Mouse (Mus musculus): ENCODE measurements around the gene Cacna1c. TPM values are rescaled to one million over a fixed set of nuclear protein-coding genes. Genes with fewer than 3 reads are reported as not detected.

The Cacna1c gene
- total RNA-seq, 2 experiments from 2014 or later, result 80.0 to 84.8 TPM

DNA sequence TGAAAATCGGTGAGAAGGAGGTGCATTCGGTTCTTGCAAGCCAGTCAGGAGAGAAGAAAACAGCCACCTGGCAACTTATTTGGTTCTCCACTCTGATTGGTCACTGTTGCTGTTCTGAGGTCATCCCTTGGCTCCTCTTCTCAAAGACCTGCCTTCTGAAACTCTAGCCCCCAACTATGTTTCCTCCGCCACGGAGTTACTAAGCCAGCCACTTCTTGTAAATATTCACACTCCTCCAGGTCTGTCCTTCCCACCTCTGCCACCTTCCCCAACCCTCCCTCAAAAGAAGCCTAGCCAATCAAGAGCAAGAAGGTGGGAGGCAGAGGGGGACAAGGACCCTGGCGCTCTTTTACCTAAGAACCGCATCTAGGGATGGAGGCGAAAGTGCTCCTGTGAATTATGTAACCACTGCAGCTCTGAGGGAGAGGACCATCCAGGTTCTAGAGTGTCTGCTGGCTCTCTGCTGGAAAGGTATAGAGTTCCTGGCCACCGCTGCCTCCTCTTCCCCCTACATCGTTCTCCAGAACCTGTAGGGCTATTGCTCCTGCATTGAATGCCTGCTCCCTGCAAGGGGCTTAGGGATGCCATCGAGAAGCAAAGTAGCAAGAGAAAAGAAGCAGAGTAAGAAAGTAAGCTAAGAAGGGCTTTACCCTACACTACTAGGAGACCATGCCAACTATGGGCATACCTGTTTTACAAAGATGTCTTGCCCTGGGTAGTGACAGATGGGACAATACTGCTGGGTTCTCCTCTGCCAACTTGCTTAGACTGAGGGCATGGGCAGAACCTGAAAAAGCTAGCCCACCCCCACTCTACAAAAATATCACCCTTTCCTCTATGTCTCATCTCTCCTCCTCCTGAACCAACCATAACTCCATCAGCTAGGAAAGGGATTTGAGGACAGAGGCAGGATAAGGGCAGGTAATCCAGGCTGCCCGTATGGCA, 90.3 kb downstream of the Cacna1c start:
- intact Hi-C loops (cut with DNase I), result loop anchor here (2.0 kb wide), 1 partner anchor 183 kb away; no protein-coding TSS in a partner anchor
- DNase-seq, result no peak

DNA sequence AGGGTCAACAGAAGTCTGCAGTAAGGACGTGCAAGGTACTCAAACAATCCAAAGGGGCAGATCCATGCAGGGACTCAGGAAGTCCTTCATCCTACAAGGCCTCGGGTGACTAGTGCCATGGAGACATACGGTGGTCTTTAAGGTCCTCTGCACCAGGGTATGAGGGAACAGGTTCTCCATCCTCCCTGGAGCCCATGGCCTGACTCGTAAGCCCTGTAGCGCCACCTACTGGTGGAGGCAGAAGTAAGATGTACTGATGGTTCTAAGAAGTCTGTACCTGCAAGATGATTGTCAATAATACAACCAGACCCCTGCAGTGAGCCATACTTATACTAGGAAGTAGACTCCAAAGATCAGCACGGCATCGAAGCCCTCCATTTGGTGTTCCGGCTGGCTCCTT, 92.0 kb downstream of the Cacna1c start:
- intact Hi-C loops (cut with DNase I), result loop anchor here (2.0 to 5.0 kb wide), 2 partner anchors 181 to 457 kb away; no protein-coding TSS in a partner anchor
- DNase-seq, result peak; percentile 91

DNA sequence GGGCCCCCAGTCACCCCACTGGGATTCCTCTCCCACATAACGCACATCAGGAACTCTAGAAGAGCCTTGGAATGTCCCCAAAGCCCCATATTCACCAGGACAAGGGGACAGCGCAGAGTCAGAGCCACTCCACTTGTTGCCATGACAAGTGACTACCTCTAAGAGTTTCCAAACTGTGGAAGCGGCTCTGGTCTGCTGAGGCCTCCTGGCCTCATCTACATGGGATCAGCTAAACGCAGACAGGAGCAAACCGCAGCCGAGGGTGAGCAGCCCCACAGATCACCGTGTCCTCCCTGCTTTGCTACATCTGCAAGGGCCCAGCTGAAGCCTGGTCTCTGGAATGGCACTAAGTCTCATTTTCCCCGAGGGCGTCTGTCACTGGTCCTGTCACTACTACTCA, 93.3 kb downstream of the Cacna1c start:
- intact Hi-C loops (cut with DNase I), result loop anchor here (5.0 kb wide), 1 partner anchor 456 kb away; no protein-coding TSS in a partner anchor
- DNase-seq, result no peak

DNA sequence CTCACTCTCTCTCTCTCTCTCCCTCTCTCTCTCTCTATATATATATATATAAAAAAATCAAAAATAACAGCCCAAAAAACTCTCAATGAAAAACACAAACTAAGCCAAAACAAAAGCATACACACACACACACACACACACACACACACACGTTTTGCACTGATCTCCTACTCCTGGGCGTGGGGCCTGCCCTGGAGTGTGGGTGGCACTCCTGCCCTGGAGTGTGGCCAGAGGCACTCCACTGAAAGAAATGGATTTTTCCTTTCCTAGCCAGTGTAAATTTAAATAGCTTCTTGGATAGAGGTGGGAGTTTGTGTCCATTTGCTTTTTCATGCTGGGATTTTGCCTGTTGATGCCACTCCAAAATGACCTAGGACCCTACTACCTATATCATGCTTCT, 96.9 kb downstream of the Cacna1c start:
- DNase-seq, result no peak
- intact Hi-C loops (cut with DNase I), result no loop called here

DNA sequence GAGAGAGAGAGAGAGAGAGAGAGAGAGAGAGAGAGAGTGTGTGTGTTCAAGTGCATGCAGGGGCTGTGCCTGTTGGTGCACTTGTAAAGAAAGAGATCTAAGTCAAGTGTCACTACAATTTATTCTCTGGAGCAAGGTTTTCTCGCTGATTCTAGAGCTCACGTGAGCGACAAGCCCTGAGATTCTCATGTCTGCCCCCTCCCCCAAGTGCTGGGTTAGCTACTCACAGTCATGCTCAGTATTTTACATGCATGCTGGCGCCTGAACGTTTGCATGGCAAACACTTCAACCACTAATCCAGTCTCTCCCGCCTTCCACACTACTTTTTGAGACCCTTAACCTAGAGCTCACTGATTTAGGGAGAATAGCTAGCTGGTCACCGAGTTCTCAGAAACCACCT, 99.7 kb downstream of the Cacna1c start:
- DNase-seq, result no peak
- intact Hi-C loops (cut with DNase I), result no loop called here

DNA sequence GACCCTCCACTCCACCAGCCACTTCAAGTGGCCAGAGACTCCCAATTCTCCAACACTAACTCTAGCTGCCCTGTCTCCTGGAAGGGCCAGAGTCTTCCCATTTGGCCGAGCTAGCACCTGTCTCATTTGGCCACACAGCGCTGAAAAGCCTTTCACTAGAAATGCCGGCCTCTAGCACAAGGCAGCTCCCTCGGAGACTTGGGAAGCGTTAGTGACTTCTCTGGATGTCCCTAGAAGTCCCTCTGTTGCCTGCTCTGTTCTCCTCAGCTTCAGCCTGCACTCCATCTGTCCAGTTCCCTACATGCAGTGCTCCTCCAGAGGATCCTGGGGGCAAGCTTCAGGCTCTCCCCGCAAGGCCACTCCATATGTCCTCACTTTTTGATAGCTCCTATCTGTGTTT, 101.1 kb downstream of the Cacna1c start:
- no peak for DNase-seq
- intact Hi-C loops (cut with DNase I), result no loop called here

DNA sequence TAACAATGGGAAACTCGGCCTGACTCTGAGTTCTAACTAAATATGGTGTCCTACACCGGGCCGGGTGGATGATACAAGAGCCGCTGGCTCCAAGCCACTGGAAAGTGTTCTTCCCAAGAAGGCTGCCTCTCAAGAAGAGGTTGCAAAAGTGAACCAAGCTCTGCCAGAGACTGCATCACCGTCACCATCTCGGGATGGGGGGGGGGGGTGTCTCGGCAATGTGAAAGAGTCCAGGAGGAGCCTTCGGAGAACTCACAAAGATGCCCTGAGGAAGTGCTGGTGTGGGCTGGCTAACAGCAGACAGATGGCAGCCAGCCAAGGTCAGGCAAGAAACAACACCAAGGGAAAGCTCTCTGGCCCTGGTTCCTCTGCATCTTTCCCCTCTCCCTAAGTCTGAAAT, 107.0 kb downstream of the Cacna1c start:
- peak; percentile 63 for DNase-seq
- intact Hi-C loops (cut with DNase I), result no loop called here

DNA sequence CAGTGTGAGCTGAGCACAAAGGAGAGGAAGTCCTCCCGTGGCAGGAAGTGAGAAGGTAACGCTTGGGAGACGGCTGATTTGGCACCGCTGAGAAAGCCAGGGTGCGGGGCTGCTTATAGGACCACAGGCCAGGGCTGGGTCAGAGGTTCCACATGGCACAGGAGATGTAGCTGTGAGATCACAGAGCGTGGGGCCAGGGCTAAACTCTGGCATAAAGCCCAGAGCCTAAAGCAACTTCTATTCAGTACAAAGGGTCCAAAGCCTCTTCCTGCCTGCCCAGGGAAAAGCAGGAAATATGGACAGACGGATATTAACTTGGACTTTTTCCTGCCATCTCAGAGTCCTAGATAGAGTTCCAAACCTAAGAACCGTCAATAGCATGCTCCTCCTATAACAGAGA, 107.8 kb downstream of the Cacna1c start:
- DNase-seq, result no peak
- intact Hi-C loops (cut with DNase I), result no loop called here

DNA sequence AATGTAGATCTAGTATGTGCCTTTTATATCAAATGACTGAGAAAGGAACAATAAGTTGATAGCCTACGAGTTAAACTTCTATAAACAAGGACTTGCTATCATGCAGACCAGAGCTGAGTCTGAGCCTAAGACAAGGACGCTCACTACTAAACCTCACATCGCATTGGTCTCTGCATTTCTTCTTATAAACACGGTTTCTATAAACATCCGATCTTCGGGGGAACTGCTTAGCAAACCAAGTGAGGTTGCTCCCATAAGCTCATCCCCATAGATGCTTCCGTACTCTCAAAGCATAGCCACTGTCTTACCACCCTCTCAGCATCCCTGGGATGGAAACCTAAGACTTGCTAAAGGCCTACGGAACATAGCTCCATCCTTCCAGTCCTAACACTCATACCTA, 108.3 kb downstream of the Cacna1c start:
- intact Hi-C loops (cut with DNase I), result no loop called here

DNA sequence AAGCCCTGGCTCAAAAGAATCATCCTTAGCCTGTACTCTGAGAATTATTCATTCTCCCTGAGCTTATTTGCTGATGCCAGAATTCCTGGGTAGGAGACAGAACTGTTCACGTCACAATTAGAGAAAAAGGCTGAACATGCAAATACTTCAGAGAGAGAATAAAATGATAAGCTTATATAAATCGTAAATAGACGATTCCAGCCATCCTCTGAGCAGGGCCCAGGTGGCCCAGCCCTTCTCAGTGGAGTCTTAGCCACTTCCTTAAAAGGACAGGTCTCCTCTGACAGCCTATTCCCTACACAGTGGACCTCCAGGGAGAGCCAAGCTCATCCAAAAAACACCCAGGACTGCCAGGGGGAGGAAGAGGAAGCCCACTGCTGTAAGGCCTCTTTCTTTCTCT, 110.4 kb downstream of the Cacna1c start:
- no peak for DNase-seq
- intact Hi-C loops (cut with DNase I), result no loop called here

More for the DNA sequence above, 108.3 kb downstream of the Cacna1c start:
- DNase-seq, result no peak

DNA sequence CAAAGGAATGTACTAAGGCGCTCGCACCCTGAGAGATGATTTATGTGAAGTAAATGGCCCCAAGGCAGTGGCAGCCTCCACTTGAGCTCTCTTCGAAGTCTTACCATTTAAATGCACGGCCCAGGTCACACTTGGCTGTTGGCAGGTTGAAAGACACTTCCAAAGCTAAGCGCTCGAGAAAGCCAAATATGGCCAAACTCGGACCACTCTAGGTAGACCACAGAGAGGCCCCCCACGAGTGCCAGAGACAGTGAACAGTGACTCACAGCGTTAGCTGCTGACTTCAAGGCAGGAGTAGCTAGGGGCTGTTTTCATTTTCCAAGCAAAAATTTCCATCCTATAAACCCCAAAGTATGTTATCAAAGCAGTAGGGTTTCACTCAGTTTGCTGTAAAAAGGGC, 111.7 kb downstream of the Cacna1c start:
- intact Hi-C loops (cut with DNase I), result no loop called here

DNA sequence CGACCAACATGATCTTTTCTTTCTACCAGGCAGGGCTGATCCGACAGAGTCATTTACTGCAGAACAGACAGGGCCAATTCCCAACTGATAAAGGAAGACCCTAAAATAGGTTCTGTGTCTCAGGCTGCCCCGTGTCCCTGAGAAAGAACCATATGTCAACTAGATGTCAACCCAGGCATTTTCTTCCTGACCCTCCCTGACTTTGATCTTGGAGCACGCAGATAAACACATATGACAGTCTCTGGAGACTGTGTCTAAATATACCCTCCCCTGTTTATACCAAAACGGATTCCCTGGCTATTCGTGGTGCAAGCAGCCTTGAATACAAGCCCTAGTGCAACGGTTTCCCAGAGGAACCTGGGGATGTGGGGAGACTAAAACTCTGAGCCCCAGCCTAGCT, 112.7 kb downstream of the Cacna1c start:
- no peak for DNase-seq
- intact Hi-C loops (cut with DNase I), result no loop called here

More for the DNA sequence above, 111.7 kb downstream of the Cacna1c start:
- DNase-seq, result no peak

DNA sequence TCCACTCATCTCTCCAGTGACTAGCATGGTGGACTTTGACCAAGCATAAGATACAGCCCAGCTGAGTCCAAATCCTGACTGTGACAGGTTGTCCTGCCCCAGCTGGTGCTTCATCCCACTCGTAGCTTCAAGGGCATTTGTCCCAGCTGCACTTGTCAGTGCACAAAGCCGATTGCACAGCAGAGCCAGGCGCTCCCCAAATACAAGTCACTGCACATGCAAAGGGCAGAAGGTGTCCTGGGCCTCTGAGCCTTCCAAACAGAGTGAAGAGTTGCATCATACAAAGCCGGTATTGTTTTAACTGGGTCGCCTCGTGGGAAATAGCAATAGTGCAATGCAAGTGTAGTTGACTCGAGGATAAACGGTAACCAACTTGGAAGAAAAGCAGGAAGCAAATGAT, 113.6 kb downstream of the Cacna1c start:
- intact Hi-C loops (cut with DNase I), result no loop called here
- DNase-seq, result peak; percentile 31

DNA sequence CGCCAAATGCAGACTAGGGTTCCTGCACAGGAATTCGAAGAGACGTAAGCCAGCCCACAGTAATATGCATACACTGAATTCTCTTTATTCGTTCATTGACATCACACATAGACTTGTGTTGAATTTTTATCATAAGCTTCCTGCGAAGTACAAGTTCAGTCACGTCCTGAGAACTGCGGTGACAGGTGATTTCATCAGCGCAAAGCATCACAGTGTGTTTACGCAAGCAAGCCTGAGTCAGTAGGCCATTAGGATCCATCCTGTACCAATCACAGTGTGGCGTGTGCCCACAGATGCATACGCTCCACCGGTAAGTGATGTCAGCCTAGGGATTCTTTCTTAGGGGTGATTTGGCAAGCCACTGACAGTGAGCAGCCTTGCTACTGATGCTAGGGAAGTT, 114.6 kb downstream of the Cacna1c start:
- DNase-seq, result no peak

DNA sequence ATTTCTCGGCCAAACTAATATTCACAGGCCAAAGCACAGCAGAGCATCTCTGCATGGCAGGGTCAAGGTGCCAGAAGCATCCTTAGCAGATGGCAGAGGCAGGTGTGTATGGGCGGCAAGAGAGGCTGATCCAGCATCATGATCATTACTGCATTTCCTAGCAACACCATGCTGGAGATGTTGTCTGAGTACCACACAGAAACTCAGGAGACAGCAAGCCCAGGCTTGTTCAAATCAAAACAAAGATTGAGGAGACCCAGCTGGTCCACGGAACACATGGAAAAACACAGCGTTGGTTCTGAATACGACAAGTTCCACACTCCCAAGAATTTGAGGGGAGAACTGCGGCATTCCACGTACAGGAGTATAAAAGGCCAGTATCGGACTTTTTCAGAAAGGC, 116.6 kb downstream of the Cacna1c start:
- intact Hi-C loops (cut with DNase I), result no loop called here
- peak; percentile 59 for DNase-seq

More for the DNA sequence above, 114.6 kb downstream of the Cacna1c start:
- intact Hi-C loops (cut with DNase I), result no loop called here

DNA sequence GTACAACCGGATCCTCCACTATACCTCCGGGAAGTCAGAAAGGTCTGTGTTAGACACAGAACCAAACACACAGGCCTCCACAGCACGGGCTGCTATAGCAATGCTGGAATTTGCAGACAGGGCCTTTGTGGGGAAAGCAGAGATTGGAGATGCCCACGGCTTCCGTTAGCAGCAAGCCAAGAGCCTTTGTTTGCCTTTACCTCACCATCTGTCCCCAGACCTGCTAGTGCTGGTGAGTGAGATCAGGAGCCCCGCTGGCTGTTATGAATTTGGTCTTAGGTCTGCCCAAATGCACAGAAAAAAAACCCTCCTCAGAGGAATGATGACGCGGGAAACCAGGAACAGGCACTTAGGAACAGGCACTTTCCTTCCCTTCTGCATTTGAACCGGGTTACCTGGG, 117.3 kb downstream of the Cacna1c start:
- peak; percentile 41 for DNase-seq
- intact Hi-C loops (cut with DNase I), result no loop called here

DNA sequence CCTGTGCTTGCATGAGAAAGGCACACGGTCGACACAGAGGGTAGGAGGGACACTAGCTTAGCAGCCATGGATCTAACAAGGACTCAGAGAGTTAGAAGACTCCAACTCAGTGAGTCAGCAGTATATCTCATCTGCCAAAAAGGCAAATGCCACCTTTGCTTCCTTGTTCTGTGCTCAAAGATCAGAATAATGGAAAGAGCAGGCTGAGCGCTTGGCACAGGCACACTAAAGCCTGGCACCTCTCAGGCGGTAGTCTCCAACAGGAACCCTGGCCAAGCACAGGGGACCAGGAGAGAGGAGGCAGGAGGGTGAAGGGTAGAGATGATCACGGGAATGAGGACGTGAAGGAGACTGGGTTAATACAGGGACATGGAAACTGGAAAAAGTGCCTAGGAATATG, 119.0 kb downstream of the Cacna1c start:
- no peak for DNase-seq
- intact Hi-C loops (cut with DNase I), result no loop called here

DNA sequence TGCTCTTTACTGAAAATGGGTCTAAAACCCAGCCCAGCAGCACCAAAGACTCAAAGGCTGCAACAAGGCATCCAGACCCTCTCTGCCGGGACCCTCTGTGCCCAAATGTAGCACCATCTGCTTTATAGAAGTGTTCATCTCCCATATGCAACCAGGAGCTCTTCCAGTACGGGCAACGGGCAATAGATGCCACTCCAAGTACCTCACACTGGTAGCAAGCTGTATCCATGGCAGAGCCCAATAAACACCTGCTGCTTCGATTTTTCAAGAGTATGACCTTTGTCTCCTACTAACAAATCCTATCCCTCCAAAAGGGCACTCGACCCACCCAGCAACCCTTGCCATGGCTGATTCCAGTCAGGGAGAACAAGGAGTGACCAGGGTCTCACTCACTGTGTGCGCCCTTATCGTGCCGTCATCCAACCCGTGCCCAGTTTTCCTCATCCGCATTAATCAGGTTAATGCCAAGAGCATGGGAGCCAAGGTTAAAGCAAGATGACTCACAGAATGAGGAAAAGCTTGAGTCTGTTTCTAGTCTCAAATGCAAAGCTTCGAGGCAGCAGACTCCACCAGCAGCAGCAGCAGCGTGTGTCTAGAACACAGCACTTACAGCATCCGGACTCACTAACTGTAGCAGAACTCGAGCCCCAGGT, 122.7 kb downstream of the Cacna1c start:
- no peak for DNase-seq
- intact Hi-C loops (cut with DNase I), result no loop called here

DNA sequence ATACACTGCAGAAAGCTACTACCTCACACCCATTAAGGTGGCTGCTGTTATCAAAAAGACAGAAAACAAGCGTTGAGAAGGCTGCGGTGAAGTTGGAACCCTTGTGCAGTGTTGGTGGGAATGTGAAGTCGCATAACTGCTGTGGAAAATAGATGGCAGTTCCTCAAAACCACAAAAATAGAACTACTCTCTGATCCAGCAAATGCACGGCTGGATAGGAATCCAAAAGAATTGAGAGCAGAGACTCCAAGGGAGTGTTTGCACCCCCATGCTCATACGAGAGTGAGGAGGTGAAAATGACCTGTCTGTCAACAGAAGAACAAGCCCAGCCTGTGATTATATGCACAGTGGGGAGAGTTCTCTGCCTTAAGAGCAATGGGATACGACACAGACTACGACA, 123.4 kb downstream of the Cacna1c start:
- DNase-seq, result no peak
- intact Hi-C loops (cut with DNase I), result no loop called here

DNA sequence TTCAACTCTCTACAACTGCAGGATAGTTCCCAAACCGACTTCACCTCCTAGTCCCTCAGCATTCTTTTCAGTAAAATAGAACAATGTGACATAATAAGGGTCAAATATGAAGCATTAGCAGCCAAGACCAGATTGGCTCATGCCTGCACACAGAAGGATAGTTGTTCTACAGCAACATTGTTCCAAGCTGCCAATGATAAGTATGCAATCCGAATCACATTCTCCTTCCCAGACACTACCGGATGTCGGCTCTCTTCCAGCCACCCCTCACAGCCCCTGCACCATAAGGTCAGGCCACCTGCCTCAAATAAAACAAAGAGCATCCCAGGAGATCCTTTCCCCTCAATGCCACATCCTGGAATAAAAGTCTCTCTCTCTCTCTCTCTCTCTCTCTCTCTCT, 125.4 kb downstream of the Cacna1c start:
- no peak for DNase-seq
- intact Hi-C loops (cut with DNase I), result no loop called here

DNA sequence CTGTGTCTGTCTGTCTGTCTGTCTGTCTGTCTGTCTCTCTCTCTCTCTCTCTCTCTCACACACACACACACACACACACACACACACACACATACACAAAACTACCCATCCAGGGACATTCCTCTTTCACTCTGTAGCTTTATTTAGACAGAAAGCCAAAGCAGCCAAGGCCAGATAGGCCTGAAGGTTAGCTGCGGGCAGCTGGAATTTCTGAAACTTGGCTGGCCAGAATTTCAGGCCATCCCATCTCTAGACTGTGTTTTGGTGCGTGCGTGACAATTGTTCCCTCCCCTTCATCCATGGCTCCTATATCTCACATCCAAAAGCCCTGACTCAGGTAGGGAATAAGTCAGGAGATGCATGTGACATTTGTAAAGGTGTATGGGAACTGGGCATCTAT, 125.9 kb downstream of the Cacna1c start:
- no peak for DNase-seq
- intact Hi-C loops (cut with DNase I), result no loop called here

DNA sequence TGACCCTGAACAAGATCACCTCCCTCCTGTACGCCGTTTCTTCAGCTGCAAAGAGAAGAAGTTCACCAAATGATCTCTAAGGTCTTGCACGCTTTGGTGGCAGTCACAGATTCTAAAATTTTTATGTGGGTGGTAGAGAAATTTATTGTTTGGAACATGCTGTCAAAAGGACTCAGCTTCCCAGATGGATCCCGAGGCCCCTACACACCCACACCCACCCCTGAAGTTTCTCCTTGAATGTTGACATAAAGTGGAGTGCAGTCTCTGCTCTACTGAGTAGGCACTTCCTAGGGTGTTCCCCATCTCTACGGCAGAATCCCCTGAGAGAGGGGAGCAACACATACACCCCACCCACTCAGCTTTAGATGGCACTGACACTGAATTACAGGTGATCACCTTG, 127.1 kb downstream of the Cacna1c start:
- DNase-seq, result no peak
- intact Hi-C loops (cut with DNase I), result no loop called here
